Mouse (Mus musculus) macrophage (primary cell): ENCODE data around the gene Zc3h4. TPM values are rescaled to one million over a fixed set of nuclear protein-coding genes. Genes with fewer than 3 reads are reported as not detected.

Source experiments
- H3K27ac ChIP-seq: fragments of 350-480 bp; formaldehyde crosslinking; 2 replicates; pipeline ENCODE4 v1.9.0; 2021
- H3K36me3 ChIP-seq: fragments of 350-480 bp; formaldehyde crosslinking; 2 replicates; pipeline ENCODE4 v1.9.0; 2021; ENCODE audit errors: inconsistent target
- H3K4me3 ChIP-seq: fragments of 350-480 bp; formaldehyde crosslinking; 2 replicates; pipeline ENCODE4 v1.9.0; 2021; ENCODE audit errors: inconsistent target
- H3K79me2 ChIP-seq: fragments of 350-480 bp; formaldehyde crosslinking; 2 replicates; pipeline ENCODE4 v1.9.0; 2021; ENCODE audit errors: inconsistent target
- WGBS: methylation state at CpG from one replicate; pipeline ENCODE4 v1.1.7; 2026; ENCODE audit warnings: inconsistent platforms; ENCODE audit not compliant: missing documents; 5-methylcytosine and 5-hydroxymethylcytosine counted together
- polyA plus RNA-seq: library from polyadenylated mRNA; stranded (reverse); fragments of 250-400 nt; gene quantifications from 3 replicates; pipeline ENCODE4 v1.2.4, GENCODE M21; 2018; ENCODE audit warnings: inconsistent platforms

Zc3h4 gene
- polyA plus RNA-seq, 1 experiment from 2014 or later: 23.8 TPM

- Histone ChIP-seq H3K36me3 (peaks cover 73% of the 10 kb centered on the region), H3K79me2 (no peaks in the 10 kb centered on the region), H3K27ac (no peak overlapping the region), H3K4me3 (no peak overlapping the region)
- 87% methylated on average over 3 of the region's 3 CpGs for WGBS
These were observed 32.8 kb downstream of the Zc3h4 start for GRCm38 (mm10) chr7:16433352-16433971.

- peaks cover 57% of the 10 kb centered on the region for H3K36me3 ChIP-seq
- no peak overlapping the region for H3K4me3 ChIP-seq
- no peaks in the 10 kb centered on the region for H3K79me2 ChIP-seq
- H3K27ac ChIP-seq: no peak overlapping the region
- 91% methylated on average over 9 of the region's 9 CpGs for WGBS
These were observed 34.4 kb downstream of the Zc3h4 start for GRCm38 (mm10) chr7:16435088-16435487.

GRCm38 (mm10) chr7:16441241-16441640, 40.5 kb downstream of the Zc3h4 start:
- H3K79me2 ChIP-seq: no peaks in the 10 kb centered on the region
- H3K36me3 ChIP-seq: no peaks in the 10 kb centered on the region
- no peak overlapping the region for H3K4me3 ChIP-seq

GRCm38 (mm10) chr7:16451656-16452055, 50.9 kb downstream of the Zc3h4 start:
- H3K27ac ChIP-seq: no peak overlapping the region
- 93% methylated on average over 6 of the region's 6 CpGs for WGBS

More at GRCm38 (mm10) chr7:16441241-16441640, 40.5 kb downstream of the Zc3h4 start:
- no peak overlapping the region for H3K27ac ChIP-seq

GRCm38 (mm10) chr7:16452587-16453073, 51.9 kb downstream of the Zc3h4 start, which contains the start of gene Tmem160:
Gene Tmem160 (plus strand): TSS chr7:16452779.
- Histone ChIP-seq H3K36me3 (no peaks in the 10 kb centered on the region), H3K4me3 (peak within 1 kb of the TSS; percentile 77), H3K79me2 (peaks cover 5% of the 10 kb centered on the region; the same call in 1 of the 2 replicates), H3K27ac (no peak within 1 kb of the TSS)
- WGBS: 1% methylated on average over 28 of the region's 30 CpGs

More at GRCm38 (mm10) chr7:16451656-16452055, 50.9 kb downstream of the Zc3h4 start:
- Histone ChIP-seq H3K4me3 (no peak overlapping the region), H3K79me2 (peaks cover 5% of the 10 kb centered on the region; the same call in 1 of the 2 replicates), H3K36me3 (no peaks in the 10 kb centered on the region)

- under 1% methylated on average over 23 of the region's 23 CpGs for WGBS
- H3K27ac ChIP-seq: no peak overlapping the region
- peak overlapping the region; percentile 77 for H3K4me3 ChIP-seq
- H3K79me2 ChIP-seq: peaks cover 5% of the 10 kb centered on the region; the same call in 1 of the 2 replicates
- H3K36me3 ChIP-seq: no peaks in the 10 kb centered on the region
These were observed 52.5 kb downstream of the Zc3h4 start for GRCm38 (mm10) chr7:16453118-16453711.

- H3K79me2 ChIP-seq: peaks cover 5% of the 10 kb centered on the region; the same call in 1 of the 2 replicates
- no peak overlapping the region for H3K27ac ChIP-seq
- H3K4me3 ChIP-seq: no peak overlapping the region
- no peaks in the 10 kb centered on the region for H3K36me3 ChIP-seq
- WGBS: 96% methylated on average over 13 of the region's 14 CpGs
These were observed 54.3 kb downstream of the Zc3h4 start for GRCm38 (mm10) chr7:16455016-16455415.

- Histone ChIP-seq H3K36me3 (no peaks in the 10 kb centered on the region), H3K4me3 (no peak overlapping the region), H3K79me2 (peaks cover 5% of the 10 kb centered on the region; the same call in 1 of the 2 replicates), H3K27ac (no peak overlapping the region)
- WGBS: 83% methylated on average over 5 of the region's 5 CpGs
These were observed 55.6 kb downstream of the Zc3h4 start for GRCm38 (mm10) chr7:16456289-16456688.

- no peak overlapping the region for H3K27ac ChIP-seq
- H3K36me3 ChIP-seq: no peaks in the 10 kb centered on the region
- 60% methylated on average over 13 of the region's 13 CpGs for WGBS
- no peak overlapping the region for H3K4me3 ChIP-seq
- no peaks in the 10 kb centered on the region for H3K79me2 ChIP-seq
These were observed 59.9 kb downstream of the Zc3h4 start for GRCm38 (mm10) chr7:16460566-16460965.

- no peak overlapping the region for H3K27ac ChIP-seq
- 64% methylated on average over 6 of the region's 6 CpGs for WGBS
- H3K4me3 ChIP-seq: no peak overlapping the region
- no peaks in the 10 kb centered on the region for H3K79me2 ChIP-seq
- no peaks in the 10 kb centered on the region for H3K36me3 ChIP-seq
These were observed 60.4 kb downstream of the Zc3h4 start for GRCm38 (mm10) chr7:16461151-16461550.

- WGBS: 85% methylated on average over 6 of the region's 6 CpGs
- no peak overlapping the region for H3K4me3 ChIP-seq
- H3K36me3 ChIP-seq: no peaks in the 10 kb centered on the region
- H3K27ac ChIP-seq: no peak overlapping the region
- no peaks in the 10 kb centered on the region for H3K79me2 ChIP-seq
These were observed 61.0 kb downstream of the Zc3h4 start for GRCm38 (mm10) chr7:16461705-16462104.

GRCm38 (mm10) chr7:16463214-16463613, 62.5 kb downstream of the Zc3h4 start:
- 3% methylated on average over 14 of the region's 14 CpGs for WGBS
- Histone ChIP-seq H3K4me3 (no peak overlapping the region), H3K36me3 (no peaks in the 10 kb centered on the region), H3K79me2 (no peaks in the 10 kb centered on the region), H3K27ac (no peak overlapping the region)

- no peaks in the 10 kb centered on the region for H3K79me2 ChIP-seq
- no peaks in the 10 kb centered on the region for H3K36me3 ChIP-seq
- 8% methylated on average over 8 of the region's 8 CpGs for WGBS
- no peak overlapping the region for H3K27ac ChIP-seq
- H3K4me3 ChIP-seq: no peak overlapping the region
These were observed 64.5 kb downstream of the Zc3h4 start for GRCm38 (mm10) chr7:16465160-16465559.

- 100% methylated on average over 3 of the region's 5 CpGs for WGBS
- no peak overlapping the region for H3K4me3 ChIP-seq
- no peaks in the 10 kb centered on the region for H3K79me2 ChIP-seq
- H3K36me3 ChIP-seq: no peaks in the 10 kb centered on the region
- no peak overlapping the region for H3K27ac ChIP-seq
These were observed 64.9 kb downstream of the Zc3h4 start for GRCm38 (mm10) chr7:16465568-16465967.

- Histone ChIP-seq H3K27ac (no peak overlapping the region), H3K79me2 (no peaks in the 10 kb centered on the region), H3K4me3 (no peak overlapping the region), H3K36me3 (no peaks in the 10 kb centered on the region)
- 80% methylated on average over 3 of the region's 4 CpGs for WGBS
These were observed 65.9 kb downstream of the Zc3h4 start for GRCm38 (mm10) chr7:16466565-16466964.
